9 mouse cellular contexts compared by ENCODE assay signal in the genomic region with DNA sequence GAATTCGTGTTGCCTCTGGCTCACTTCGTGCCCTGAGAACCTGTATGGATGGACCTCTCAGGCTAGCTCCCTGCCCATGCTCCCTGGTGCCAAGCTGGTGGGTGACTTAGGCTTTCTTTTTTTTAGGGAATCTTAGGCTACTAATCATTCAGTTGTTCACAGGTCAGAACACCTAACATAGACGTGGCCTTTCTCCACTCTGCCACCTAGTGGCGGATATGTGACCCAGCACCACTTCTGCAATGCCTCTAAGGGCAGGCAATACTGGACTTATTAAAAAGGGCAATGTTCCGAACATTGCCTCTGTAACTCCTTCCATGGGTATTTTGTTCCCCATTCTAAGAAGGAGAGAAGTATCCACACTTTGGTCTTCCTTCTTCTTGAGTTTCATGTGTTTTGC. TPM values are rescaled to one million over a fixed set of nuclear protein-coding genes. Genes with fewer than 3 reads are reported as not detected.
DNase-seq lines count a peak whose midpoint lies in the region; ATAC-seq lines count a peak whose summit lies in the region.
"Had no signal": no experiment of that assay in that cellular context is flagged by ENCODE, and none has a peak within 500 bp of the region (broad histone marks: within the 10 kb centered on the region; RNA-seq: fewer than 3 reads in every experiment).

No protein-coding gene starts in this region.

- WGBS in forebrain, embryonic 10.5 days: 53% methylated on average over 5 of the region's 5 CpGs
- 56% methylated on average over 5 of the region's 5 CpGs for WGBS in forebrain, embryonic 16.5 days
- WGBS in neural tube, embryonic 11.5 days: 64% methylated on average over 5 of the region's 5 CpGs
- 63% methylated on average over 5 of the region's 5 CpGs for WGBS in neural tube, embryonic 15.5 days
- 62% methylated on average over 5 of the region's 5 CpGs for WGBS in kidney, embryonic 14.5 days

- no peak overlapping the region for H3K4me2 ChIP-seq in forebrain, embryonic 16.5 days (ENCODE audit: low read length)
- no peak overlapping the region for H3K4me2 ChIP-seq in neural tube, embryonic 11.5 days (ENCODE audit: low read depth)
- H3K4me2 ChIP-seq in neural tube, embryonic 15.5 days: no peak overlapping the region
- no peak overlapping the region for H3K4me2 ChIP-seq in kidney, embryonic 14.5 days (replicated peaks; ENCODE audit: low read depth, low read length)
- H3K4me2 ChIP-seq: limb, embryonic 12.5 days had no signal

- no peak overlapping the region for H3K27ac ChIP-seq in forebrain, embryonic 10.5 days
- H3K27ac ChIP-seq in forebrain, embryonic 16.5 days (ENCODE audit: low read length): no peak overlapping the region
- no peak overlapping the region for H3K27ac ChIP-seq in neural tube, embryonic 11.5 days (ENCODE audit: low read depth, low read length)
- no peak overlapping the region for H3K27ac ChIP-seq in neural tube, embryonic 15.5 days (replicated peaks)
- no peak overlapping the region for H3K27ac ChIP-seq in kidney, embryonic 14.5 days (ENCODE audit: low read depth, low read length)
- H3K27ac ChIP-seq: limb, embryonic 12.5 days had no signal

- H3K4me1 ChIP-seq in forebrain, embryonic 10.5 days: no peaks in the 10 kb centered on the region
- no peaks in the 10 kb centered on the region for H3K4me1 ChIP-seq in forebrain, embryonic 16.5 days (replicated peaks; ENCODE audit: control insufficient read depth, insufficient read depth, low read length)
- H3K4me1 ChIP-seq in neural tube, embryonic 11.5 days (ENCODE audit: control insufficient read depth, insufficient read depth, low read length): no peaks in the 10 kb centered on the region
- no peaks in the 10 kb centered on the region for H3K4me1 ChIP-seq in neural tube, embryonic 15.5 days
- H3K4me1 ChIP-seq in kidney, embryonic 14.5 days (ENCODE audit: control insufficient read depth, insufficient read depth, low read length): no peaks in the 10 kb centered on the region
- H3K4me1 ChIP-seq: limb, embryonic 12.5 days had no signal

- no peaks in the 10 kb centered on the region for H3K36me3 ChIP-seq in forebrain, embryonic 10.5 days (replicated peaks)
- H3K36me3 ChIP-seq in forebrain, embryonic 16.5 days (ENCODE audit: control insufficient read depth, insufficient read depth): no peaks in the 10 kb centered on the region
- H3K36me3 ChIP-seq in neural tube, embryonic 11.5 days (ENCODE audit: control insufficient read depth, insufficient read depth, low read length): no peaks in the 10 kb centered on the region
- H3K36me3 ChIP-seq in neural tube, embryonic 15.5 days: no peaks in the 10 kb centered on the region
- H3K36me3 ChIP-seq in kidney, embryonic 14.5 days (ENCODE audit: control insufficient read depth, insufficient read depth, low read length): no peaks in the 10 kb centered on the region
- H3K36me3 ChIP-seq: limb, embryonic 12.5 days had no signal

- peak; percentile 17 for DNase-seq in forebrain, embryonic 10.5 days (ENCODE audit: extremely low spot score, low spot score)
- DNase-seq in neural tube, embryonic 11.5 days (ENCODE audit: low spot score): peak; percentile 23
- DNase-seq in cerebellum, adult 18-20 months: peak; percentile 30 to 31
- DNase-seq in spleen, postnatal 36 days (ENCODE audit: low spot score in 2 of 2): peak; percentile 16
- DNase-seq in frontal cortex, postnatal 25 days (ENCODE audit: low spot score in 2 of 2): no peak

- ATAC-seq in forebrain, embryonic 16.5 days: no peak; the same call in 1 of the 2 replicates
- 0 out of 2 replicates have a peak, but pooled peaks have one; percentile 20 for ATAC-seq in neural tube, embryonic 11.5 days (ENCODE audit: insufficient read depth, low FRiP score, low TSS enrichment)
- no peak for ATAC-seq in neural tube, embryonic 15.5 days (ENCODE audit: low FRiP score)
- ATAC-seq in kidney, embryonic 14.5 days (ENCODE audit: low FRiP score, low TSS enrichment): 0 out of 2 replicates have a peak, but pooled peaks have one; percentile 28

- no peak overlapping the region for H3K9ac ChIP-seq in forebrain, embryonic 16.5 days (replicated peaks; ENCODE audit: low read depth, low read length)
- no peak overlapping the region for H3K9ac ChIP-seq in neural tube, embryonic 11.5 days (ENCODE audit: low read length)
- H3K9ac ChIP-seq in neural tube, embryonic 15.5 days (replicated peaks): no peak overlapping the region
- no peak overlapping the region for H3K9ac ChIP-seq in kidney, embryonic 14.5 days (ENCODE audit: low read depth, low read length)
- H3K9ac ChIP-seq: limb, embryonic 12.5 days had no signal

- no peaks in the 10 kb centered on the region for H3K27me3 ChIP-seq in forebrain, embryonic 10.5 days (ENCODE audit: poor library complexity, severe bottlenecking)
- H3K27me3 ChIP-seq in forebrain, embryonic 16.5 days (replicated peaks; ENCODE audit: control insufficient read depth, insufficient read depth, low read length): no peaks in the 10 kb centered on the region
- no peaks in the 10 kb centered on the region for H3K27me3 ChIP-seq in neural tube, embryonic 11.5 days (ENCODE audit: control insufficient read depth, insufficient read depth, low read length)
- no peaks in the 10 kb centered on the region for H3K27me3 ChIP-seq in neural tube, embryonic 15.5 days (replicated peaks)
- H3K27me3 ChIP-seq in kidney, embryonic 14.5 days (ENCODE audit: control insufficient read depth, insufficient read depth, low read length): no peaks in the 10 kb centered on the region
- H3K27me3 ChIP-seq: limb, embryonic 12.5 days had no signal

- H3K4me3 ChIP-seq in forebrain, embryonic 10.5 days: no peak overlapping the region
- no peak overlapping the region for H3K4me3 ChIP-seq in forebrain, embryonic 16.5 days (replicated peaks; ENCODE audit: low read length)
- no peak overlapping the region for H3K4me3 ChIP-seq in neural tube, embryonic 11.5 days (ENCODE audit: low read depth, low read length)
- no peak overlapping the region for H3K4me3 ChIP-seq in neural tube, embryonic 15.5 days (replicated peaks)
- H3K4me3 ChIP-seq in kidney, embryonic 14.5 days (ENCODE audit: low read length): no peak overlapping the region
- H3K4me3 ChIP-seq: limb, embryonic 12.5 days had no signal

- H3K9me3 ChIP-seq in forebrain, embryonic 10.5 days: no peaks in the 10 kb centered on the region
- no peaks in the 10 kb centered on the region for H3K9me3 ChIP-seq in forebrain, embryonic 16.5 days (ENCODE audit: control insufficient read depth, low read length)
- no peaks in the 10 kb centered on the region for H3K9me3 ChIP-seq in neural tube, embryonic 11.5 days (ENCODE audit: control insufficient read depth, low read length)
- no peaks in the 10 kb centered on the region for H3K9me3 ChIP-seq in neural tube, embryonic 15.5 days (replicated peaks)
- no peaks in the 10 kb centered on the region for H3K9me3 ChIP-seq in kidney, embryonic 14.5 days (ENCODE audit: control insufficient read depth, low read length)
- H3K9me3 ChIP-seq: limb, embryonic 12.5 days had no signal

RNA-seq across cellular contexts. Expression of a gene that starts 45.2 kb away (rescaled TPM):
- not detected in 2 replicates for polyA plus RNA-seq in forebrain, embryonic 10.5 days (2016; fragmentation: Nextera tagmentation; extraction: Ambion mirVana)
- not detected in 2 replicates for polyA plus RNA-seq in forebrain, embryonic 16.5 days (2015; fragmentation: Nextera tagmentation; extraction: Ambion mirVana)
- not detected in 2 replicates for polyA plus RNA-seq in neural tube, embryonic 11.5 days (2014; fragmentation: Nextera tagmentation; extraction: Ambion mirVana)
- polyA plus RNA-seq in neural tube, embryonic 15.5 days (2015; fragmentation: Nextera tagmentation; extraction: Ambion mirVana): not detected in 2 replicates
- not detected in 2 replicates for polyA plus RNA-seq in kidney, embryonic 14.5 days (2014; fragmentation: Nextera tagmentation; extraction: Ambion mirVana)
- polyA plus RNA-seq: limb, embryonic 12.5 days had no signal

Comparison
In these comparisons a context has a peak if more than half of its experiments do, and no peak if none do; other contexts are left out.
1. ATAC-seq: peak in neural tube, embryonic 11.5 days (single experiment) and kidney, embryonic 14.5 days (single experiment); none in forebrain, embryonic 16.5 days (single experiment) and neural tube, embryonic 15.5 days (single experiment).
2. DNase-seq: peak in forebrain, embryonic 10.5 days (single experiment), neural tube, embryonic 11.5 days (single experiment), cerebellum, adult 18-20 months (2 of 2) and spleen, postnatal 36 days (2 of 2); none in frontal cortex, postnatal 25 days (0 of 2).